Mouse (Mus musculus) spleen, postnatal 14 days (tissue): ENCODE results near the gene Tlr5.

Experiments used
- DNase-seq, 2 experiments: peaks; one replicate each; pipeline ENCODE4 v3.0.0; 2021 to 2022; ENCODE audit warnings: low spot score in 2 of 2

Gene Tlr5

DNA sequence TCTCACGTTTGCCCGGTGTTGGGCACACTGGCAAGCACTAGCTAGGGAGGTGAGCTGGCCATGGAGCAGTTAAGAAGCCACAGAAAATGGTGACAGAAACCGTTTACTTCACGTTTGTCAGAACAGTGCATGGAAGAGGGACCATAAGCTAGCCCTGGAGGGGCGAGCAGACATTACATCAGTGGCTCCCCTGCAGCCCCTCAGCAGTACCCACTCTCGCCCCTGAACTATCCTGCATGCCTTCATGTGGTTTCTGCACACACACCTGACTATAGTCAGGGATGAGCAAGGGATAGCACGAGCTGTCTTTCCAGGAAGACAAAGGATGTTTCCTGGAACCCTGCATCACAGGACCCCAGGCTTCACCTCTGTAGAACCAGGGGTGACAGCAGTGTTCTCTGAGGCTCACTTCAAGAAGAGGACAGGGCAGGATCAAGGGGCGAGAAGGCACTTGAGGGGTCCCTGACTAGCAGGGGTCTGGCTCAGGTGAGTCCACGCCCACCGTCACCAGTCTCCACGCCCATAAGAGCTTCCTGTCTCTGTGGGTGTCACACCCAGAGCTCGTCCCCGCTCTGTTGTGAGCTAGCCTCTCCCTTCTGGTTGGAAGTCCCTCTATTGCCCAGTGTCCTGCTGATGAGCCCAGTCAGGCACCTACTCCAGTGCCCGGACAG is 35.6 kb downstream of the Tlr5 start:
- no peak for DNase-seq

DNA sequence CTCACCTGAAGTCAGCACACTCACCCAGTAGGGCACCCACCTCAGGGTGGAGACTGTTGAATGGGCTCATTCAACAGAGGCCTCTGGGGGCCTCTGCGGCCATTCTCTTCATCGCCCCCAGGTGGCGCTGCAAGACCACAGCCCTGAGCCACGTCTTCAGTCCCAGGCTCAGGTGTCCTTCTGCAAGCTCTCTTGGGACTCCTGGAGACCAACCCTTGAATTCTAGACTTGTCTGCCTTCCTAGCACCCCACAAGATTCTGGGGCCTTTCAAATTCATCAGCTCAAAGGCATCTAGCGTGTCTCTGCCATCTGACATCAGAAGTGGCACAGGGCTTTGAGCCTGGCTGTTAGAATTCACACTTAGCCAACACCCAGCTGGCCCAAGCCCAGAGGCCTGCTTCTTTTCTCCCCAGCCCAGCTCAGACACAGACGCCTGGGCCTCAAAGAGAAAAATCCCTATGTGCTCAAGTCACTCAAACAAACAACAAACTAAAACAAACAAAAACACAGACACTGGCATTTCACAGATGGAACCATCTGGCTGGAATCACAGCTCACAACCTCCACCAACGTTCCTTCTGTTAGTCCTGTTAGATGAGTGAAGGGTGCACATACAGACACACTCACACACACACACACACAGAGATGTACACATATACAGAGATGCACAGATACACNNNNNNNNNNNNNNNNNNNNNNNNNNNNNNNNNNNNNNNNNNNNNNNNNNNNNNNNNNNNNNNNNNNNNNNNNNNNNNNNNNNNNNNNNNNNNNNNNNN is 36.6 kb downstream of the Tlr5 start:
- DNase-seq = peak; percentile 22 to 44
